Mouse (Mus musculus): Measurements from ENCODE around the gene Rhox7a. TPM values are rescaled to one million over a fixed set of nuclear protein-coding genes. Genes with fewer than 3 reads are reported as not detected.

Gene Rhox7a
- polyA plus RNA-seq, 1 experiment from 2014 or later = not detected

Other genes starting within 250 kb of the Rhox7a start
- not detected in 2 replicates for gene Rhox4f, start 224.0 kb upstream of the Rhox7a start, polyA plus RNA-seq (2014; fragmentation: Nextera tagmentation; extraction: Ambion mirVana)
- gene Rhox3g, start 203.1 kb upstream of the Rhox7a start, polyA plus RNA-seq (2014; fragmentation: Nextera tagmentation; extraction: Ambion mirVana) = not detected in 2 replicates
- gene Rhox2g, start 188.2 kb upstream of the Rhox7a start, polyA plus RNA-seq (2014; fragmentation: Nextera tagmentation; extraction: Ambion mirVana) = not detected in 2 replicates
- gene Rhox4g, start 180.4 kb upstream of the Rhox7a start, polyA plus RNA-seq (2014; fragmentation: Nextera tagmentation; extraction: Ambion mirVana) = not detected in 2 replicates
- gene Rhox3h, start 162.9 kb upstream of the Rhox7a start, polyA plus RNA-seq (2014; fragmentation: Nextera tagmentation; extraction: Ambion mirVana) = not detected in 2 replicates
- not detected in 2 replicates for gene Rhox2h, start 158.4 kb upstream of the Rhox7a start, polyA plus RNA-seq (2014; fragmentation: Nextera tagmentation; extraction: Ambion mirVana)
- gene Rhox5, start 26.8 kb upstream of the Rhox7a start, polyA plus RNA-seq (2014; fragmentation: Nextera tagmentation; extraction: Ambion mirVana) = 0.63 and 1.7 TPM in 2 replicates
- gene Rhox6, start 4.8 kb upstream of the Rhox7a start, polyA plus RNA-seq (2014; fragmentation: Nextera tagmentation; extraction: Ambion mirVana) = 0.33 and 0.41 TPM in 2 replicates
- not detected in 2 replicates for gene Rhox8, start 47.3 kb downstream of the Rhox7a start, polyA plus RNA-seq (2014; fragmentation: Nextera tagmentation; extraction: Ambion mirVana)
- gene Rhox7b, start 65.5 kb downstream of the Rhox7a start, polyA plus RNA-seq (2014; fragmentation: Nextera tagmentation; extraction: Ambion mirVana) = not detected in 2 replicates
- gene Rhox9, start 70.1 kb downstream of the Rhox7a start, polyA plus RNA-seq (2014; fragmentation: Nextera tagmentation; extraction: Ambion mirVana) = not detected in 2 replicates
- not detected in 2 replicates for gene Btg1-ps1, start 187.1 kb downstream of the Rhox7a start, polyA plus RNA-seq (2014; fragmentation: Nextera tagmentation; extraction: Ambion mirVana)
- gene Btg1-ps2, start 211.4 kb downstream of the Rhox7a start, polyA plus RNA-seq (2014; fragmentation: Nextera tagmentation; extraction: Ambion mirVana) = not detected in 2 replicates
- gene Rhox10, start 234.8 kb downstream of the Rhox7a start, polyA plus RNA-seq (2014; fragmentation: Nextera tagmentation; extraction: Ambion mirVana) = not detected in 2 replicates